Mouse (Mus musculus) embryonic facial prominence, embryonic 12.5 days (tissue): Measurements from ENCODE around the gene Rhbdd2. TPM values are rescaled to one million over a fixed set of nuclear protein-coding genes. Genes with fewer than 3 reads are reported as not detected.

Experiments
- ATAC-seq: fragments of 200-750 bp; cut with Nextera tagmentation; 2 replicates; pipeline ENCODE4 v1.8.0; 2017; ENCODE audit not compliant: insufficient number of reproducible peaks, insufficient read depth, low FRiP score, low TSS enrichment
- H3K27ac ChIP-seq: fragments of 300-500 bp; sonication (generic); 2 replicates; pipeline ENCODE4 v1.5.1; 2016; ENCODE audit warnings: mild to moderate bottlenecking
- H3K27me3 ChIP-seq: fragments of 300-500 bp; sonication (generic); 2 replicates; pipeline ENCODE4 v1.6.1; 2016; ENCODE audit warnings: mild to moderate bottlenecking, moderate library complexity
- H3K36me3 ChIP-seq: fragments of 300-500 bp; sonication (generic); 2 replicates; pipeline ENCODE4 v1.6.1; 2016; ENCODE audit warnings: mild to moderate bottlenecking
- H3K4me1 ChIP-seq: fragments of 300-500 bp; sonication (generic); 2 replicates; pipeline ENCODE4 v1.6.1; 2016
- H3K4me2 ChIP-seq: fragments of 300-500 bp; sonication (generic); replicated peaks from 2 replicates; pipeline ENCODE4 v1.6.1; 2016; ENCODE audit warnings: mild to moderate bottlenecking, moderate library complexity
- H3K4me3 ChIP-seq: fragments of 300-500 bp; sonication (generic); 2 replicates; pipeline ENCODE4 v1.5.1; 2016; ENCODE audit warnings: mild to moderate bottlenecking
- H3K9ac ChIP-seq: fragments of 300-500 bp; sonication (generic); 2 replicates; pipeline ENCODE4 v1.6.1; 2016; ENCODE audit warnings: mild to moderate bottlenecking, moderate library complexity
- H3K9me3 ChIP-seq: fragments of 300-500 bp; sonication (generic); 2 replicates; pipeline ENCODE4 v1.6.1; 2016; ENCODE audit warnings: mild to moderate bottlenecking, moderate library complexity
- WGBS: fragments of 180-500 bp; shearing (Covaris S2); methylation state at CpG from one replicate; pipeline ENCODE4 v1.1.7; 2016; 5-methylcytosine and 5-hydroxymethylcytosine counted together
- polyA plus RNA-seq: library from polyadenylated mRNA; unstranded; fragments of >200 nt; fragmentation: Nextera tagmentation; extraction: Ambion mirVana; gene quantifications from 2 replicates; pipeline ENCODE4 v1.2.1, GENCODE M21; 2016

Rhbdd2 gene
- polyA plus RNA-seq, 1 experiment from 2014 or later: 49.1 TPM

- no peak overlapping the region for H3K27ac ChIP-seq
These were observed 58.8 kb downstream of the Rhbdd2 start for GRCm38 (mm10) chr5:135691266-135691665.

GRCm38 (mm10) chr5:135693281-135693853 is 60.9 kb downstream of the Rhbdd2 start:
- no peak for ATAC-seq
- 94% methylated on average over 5 of the region's 5 CpGs for WGBS

More at GRCm38 (mm10) chr5:135691266-135691665, 58.8 kb downstream of the Rhbdd2 start:
- Histone ChIP-seq H3K27me3 (no peaks in the 10 kb centered on the region), H3K4me3 (no peak overlapping the region), H3K4me1 (peaks cover 18% of the 10 kb centered on the region; the same call in 1 of the 2 replicates), H3K9ac (no peak overlapping the region), H3K4me2 (no peak overlapping the region), H3K36me3 (peaks cover 8% of the 10 kb centered on the region; the same call in 1 of the 2 replicates), H3K9me3 (no peaks in the 10 kb centered on the region)
- no peak for ATAC-seq
- WGBS: 77% methylated on average over 4 of the region's 4 CpGs

GRCm38 (mm10) chr5:135695277-135695721 is 62.9 kb downstream of the Rhbdd2 start:
- H3K4me3 ChIP-seq: no peak overlapping the region
- 32% methylated on average over 7 of the region's 7 CpGs for WGBS
- no peaks in the 10 kb centered on the region for H3K9me3 ChIP-seq
- peaks cover 20% of the 10 kb centered on the region; the same call in 1 of the 2 replicates for H3K36me3 ChIP-seq
- no peaks in the 10 kb centered on the region for H3K27me3 ChIP-seq
- H3K9ac ChIP-seq: no peak overlapping the region
- H3K27ac ChIP-seq: no peak overlapping the region
- ATAC-seq: no peak
- H3K4me1 ChIP-seq: peaks cover 10% of the 10 kb centered on the region; the same call in 1 of the 2 replicates
- no peak overlapping the region for H3K4me2 ChIP-seq

More at GRCm38 (mm10) chr5:135693281-135693853, 60.9 kb downstream of the Rhbdd2 start:
- H3K9me3 ChIP-seq: no peaks in the 10 kb centered on the region
- peaks cover 18% of the 10 kb centered on the region; the same call in 1 of the 2 replicates for H3K4me1 ChIP-seq
- H3K4me2 ChIP-seq: no peak overlapping the region
- no peak overlapping the region for H3K27ac ChIP-seq
- H3K36me3 ChIP-seq: peaks cover 9% of the 10 kb centered on the region; the same call in 1 of the 2 replicates
- H3K9ac ChIP-seq: no peak overlapping the region
- H3K27me3 ChIP-seq: no peaks in the 10 kb centered on the region
- no peak overlapping the region for H3K4me3 ChIP-seq

Other genes starting within 250 kb of the Rhbdd2 start
- gene Pom121, start 238.1 kb upstream of the Rhbdd2 start, polyA plus RNA-seq: 19.0 and 21.2 TPM in 2 replicates
- gene Hip1, start 87.5 kb upstream of the Rhbdd2 start, polyA plus RNA-seq: 57.9 and 60.5 TPM in 2 replicates
- not detected in 2 replicates for gene Ccl26, start 69.0 kb upstream of the Rhbdd2 start, polyA plus RNA-seq
- 0.99 and 1.0 TPM in 2 replicates for gene Ccl24, start 59.6 kb upstream of the Rhbdd2 start, polyA plus RNA-seq
- gene Por, start 37.4 kb downstream of the Rhbdd2 start, polyA plus RNA-seq: 98.4 and 99.4 TPM in 2 replicates
- gene Tmem120a, start 111.8 kb downstream of the Rhbdd2 start, polyA plus RNA-seq: 50.4 and 53.1 TPM in 2 replicates
- gene Styxl1, start 145.8 kb downstream of the Rhbdd2 start, polyA plus RNA-seq: 0.23 and 0.47 TPM in 2 replicates
- 487 and 498 TPM in 2 replicates for gene Mdh2, start 145.9 kb downstream of the Rhbdd2 start, polyA plus RNA-seq
- gene Srrm3, start 174.3 kb downstream of the Rhbdd2 start, polyA plus RNA-seq: 3.6 and 8.9 TPM in 2 replicates